Mouse (Mus musculus): ENCODE results near the gene Ptprn2.
A peak's percentile ranks its signal among the peaks of the same experiment; 100 is the strongest.
"Not testable (repeated sequence)": the region's sequence is repeated elsewhere in the genome, so short reads cannot be mapped to it uniquely, and the experiment has no call there.

The Ptprn2 gene

DNA sequence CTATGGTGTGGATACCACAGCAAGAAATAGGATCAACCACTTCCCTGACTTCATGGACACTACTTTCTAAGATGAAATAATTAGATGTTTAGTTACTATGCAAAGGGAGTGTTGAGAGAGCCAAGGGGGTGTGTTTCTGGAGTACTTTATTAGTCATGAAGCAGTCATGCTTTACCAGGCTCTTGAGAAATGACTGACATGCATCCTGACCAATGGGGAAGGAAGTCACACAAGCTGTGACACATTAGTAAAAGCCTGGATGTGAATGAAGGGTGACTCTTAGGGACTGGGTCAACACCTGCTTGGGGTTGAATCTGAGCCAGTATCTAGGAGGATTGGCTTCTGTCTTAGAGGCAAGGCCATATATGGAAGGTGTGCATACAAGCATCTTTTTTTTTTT lies 67.8 kb downstream of the Ptprn2 start:
- peak; percentile 4 for DNase-seq (ENCODE audit: low read depth, low spot score)
- no peaks in the 10 kb centered on the region for H3K36me3 ChIP-seq (ENCODE audit: control insufficient read depth, insufficient read depth, low read length, poor library complexity, severe bottlenecking)
- H3K27me3 ChIP-seq (ENCODE audit: control insufficient read depth, insufficient read depth, low read length, poor library complexity, severe bottlenecking) = no peaks in the 10 kb centered on the region

DNA sequence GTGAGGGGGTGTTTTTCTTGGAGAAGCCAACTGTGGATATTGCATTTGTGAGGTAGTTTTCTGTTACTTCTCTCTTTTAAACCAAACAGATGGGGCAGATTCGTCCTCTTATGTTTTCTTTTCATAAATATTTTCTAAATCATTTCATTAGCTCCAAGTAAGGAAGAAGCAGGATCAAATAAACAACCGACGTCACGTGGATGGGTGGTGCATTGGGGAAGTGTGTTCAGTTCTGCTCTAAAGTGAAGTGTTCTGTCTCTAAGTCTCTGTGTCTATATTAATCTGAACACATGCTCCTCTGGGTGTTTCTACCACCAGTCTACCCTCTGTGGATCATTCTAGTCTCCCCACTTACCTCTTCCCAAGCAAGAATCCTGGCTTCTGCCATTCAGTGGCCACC lies 70.4 kb downstream of the Ptprn2 start:
- Histone ChIP-seq H3K27me3 (ENCODE audit: control insufficient read depth, insufficient read depth, low read length, poor library complexity, severe bottlenecking) (no peaks in the 10 kb centered on the region), H3K36me3 (ENCODE audit: control insufficient read depth, insufficient read depth, low read length, poor library complexity, severe bottlenecking) (no peaks in the 10 kb centered on the region)
- no peak for DNase-seq (ENCODE audit: low read depth, low spot score)

DNA sequence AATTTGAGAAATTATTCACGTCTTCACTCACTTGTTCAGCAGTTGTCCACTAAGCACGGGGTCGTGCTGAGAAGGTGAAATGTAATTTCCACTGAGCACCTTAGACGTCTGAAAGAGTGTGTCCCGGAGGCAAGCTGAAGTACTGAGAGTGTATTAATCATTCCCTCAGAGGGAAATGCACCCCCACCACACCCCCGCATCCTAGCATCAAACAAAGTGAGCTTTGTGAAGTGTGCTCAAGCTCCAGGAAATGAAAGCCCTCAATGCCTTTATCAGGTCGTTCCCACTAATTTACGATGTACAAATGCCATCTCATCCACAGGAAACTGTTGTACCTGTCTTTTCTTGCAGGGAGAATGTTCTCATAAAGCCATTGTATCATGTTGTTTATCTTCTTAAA lies 78.9 kb downstream of the Ptprn2 start:
- DNase-seq (ENCODE audit: low read depth, low spot score) = no peak
- Histone ChIP-seq H3K36me3 (ENCODE audit: control insufficient read depth, insufficient read depth, low read length, poor library complexity, severe bottlenecking) (no peaks in the 10 kb centered on the region), H3K27me3 (ENCODE audit: control insufficient read depth, insufficient read depth, low read length, poor library complexity, severe bottlenecking) (no peaks in the 10 kb centered on the region)

DNA sequence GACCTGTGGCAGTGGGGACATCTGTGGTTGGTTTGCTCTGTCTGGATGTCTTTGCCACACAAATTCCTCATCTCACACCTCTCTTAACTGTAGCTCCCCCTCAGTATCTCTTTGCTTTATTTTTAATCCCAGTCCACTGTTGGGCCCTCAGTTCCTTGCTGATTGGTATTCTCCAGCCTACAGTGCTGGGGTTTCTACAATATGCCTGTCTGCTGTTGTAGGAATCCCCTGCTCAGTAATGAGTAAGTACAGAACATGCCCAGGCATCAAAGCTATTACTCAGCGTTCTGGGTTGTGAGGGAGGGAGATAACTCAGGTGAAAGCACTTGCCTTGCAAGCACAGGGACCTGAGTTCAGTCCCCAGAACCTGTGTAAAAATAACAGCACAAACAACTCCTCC lies 81.2 kb downstream of the Ptprn2 start:
- H3K27me3 ChIP-seq (ENCODE audit: control insufficient read depth, insufficient read depth, low read length, poor library complexity, severe bottlenecking) = no peaks in the 10 kb centered on the region
- DNase-seq (ENCODE audit: low read depth, low spot score) = no peak
- H3K36me3 ChIP-seq (ENCODE audit: control insufficient read depth, insufficient read depth, low read length, poor library complexity, severe bottlenecking) = no peaks in the 10 kb centered on the region

DNA sequence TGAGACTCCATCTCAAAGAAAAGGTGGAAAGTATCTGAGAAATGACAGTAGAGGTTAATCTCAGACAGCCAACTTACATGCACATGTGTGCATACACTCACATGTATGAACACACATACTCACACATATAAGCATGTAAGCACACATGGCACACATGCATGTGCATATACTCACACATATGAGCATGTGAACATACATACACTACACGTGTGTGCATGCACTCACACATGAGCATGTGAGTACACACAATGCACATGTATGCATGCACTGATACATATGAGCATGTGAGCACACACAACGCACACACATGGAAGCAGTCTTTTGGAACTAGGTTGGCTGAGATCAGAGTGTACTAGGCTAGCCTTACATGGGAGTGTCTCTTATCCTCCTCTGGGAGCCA lies 81.7 kb downstream of the Ptprn2 start:
- no peaks in the 10 kb centered on the region for H3K36me3 ChIP-seq (ENCODE audit: control insufficient read depth, insufficient read depth, low read length, poor library complexity, severe bottlenecking)
- no peak for DNase-seq (ENCODE audit: low read depth, low spot score)
- H3K27me3 ChIP-seq (ENCODE audit: control insufficient read depth, insufficient read depth, low read length, poor library complexity, severe bottlenecking) = no peaks in the 10 kb centered on the region

DNA sequence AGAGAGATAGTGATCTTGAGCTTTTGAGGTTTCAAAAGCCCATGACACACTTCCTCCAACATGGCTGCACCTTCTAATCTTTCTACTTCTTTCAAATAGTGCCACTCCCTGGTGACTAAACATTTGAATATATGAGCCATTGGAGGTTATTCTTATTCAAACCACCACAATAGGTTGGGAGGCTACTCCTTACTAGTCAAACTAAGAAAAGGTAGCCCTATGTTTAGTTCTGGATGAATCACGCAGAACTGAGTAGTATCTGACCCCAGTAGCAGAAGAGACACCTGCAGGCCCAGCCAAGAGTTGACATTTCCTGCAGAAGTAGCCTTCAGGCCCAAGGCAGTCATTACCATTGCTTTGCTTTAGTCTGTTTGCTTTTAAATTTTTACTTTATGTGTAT lies 84.0 kb downstream of the Ptprn2 start:
- Histone ChIP-seq H3K36me3 (ENCODE audit: control insufficient read depth, insufficient read depth, low read length, poor library complexity, severe bottlenecking) (no peaks in the 10 kb centered on the region), H3K27me3 (ENCODE audit: control insufficient read depth, insufficient read depth, low read length, poor library complexity, severe bottlenecking) (no peaks in the 10 kb centered on the region)
- DNase-seq (ENCODE audit: low read depth, low spot score) = no peak

DNA sequence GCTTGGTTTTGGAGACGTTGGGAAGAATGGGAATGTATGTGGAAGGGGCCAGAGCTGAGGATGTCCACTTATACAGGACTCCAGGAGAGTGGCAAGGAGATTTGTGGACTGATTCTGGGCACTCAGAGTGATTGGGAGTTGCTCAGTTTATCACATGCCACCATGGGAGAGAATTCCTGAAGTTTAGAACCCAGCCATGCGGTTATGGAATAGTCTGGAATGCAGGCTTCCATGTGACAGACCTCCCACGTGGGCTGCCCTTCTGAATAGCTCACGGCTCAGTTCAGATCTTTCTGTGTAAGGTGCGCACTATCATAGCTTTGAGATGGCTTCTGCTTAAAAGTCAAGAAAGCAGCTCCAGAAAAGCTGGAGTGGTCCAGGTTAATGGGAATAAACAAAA lies 88.6 kb downstream of the Ptprn2 start:
- H3K27me3 ChIP-seq (ENCODE audit: control insufficient read depth, insufficient read depth, low read length, poor library complexity, severe bottlenecking) = no peaks in the 10 kb centered on the region
- DNase-seq (ENCODE audit: low read depth, low spot score) = no peak

DNA sequence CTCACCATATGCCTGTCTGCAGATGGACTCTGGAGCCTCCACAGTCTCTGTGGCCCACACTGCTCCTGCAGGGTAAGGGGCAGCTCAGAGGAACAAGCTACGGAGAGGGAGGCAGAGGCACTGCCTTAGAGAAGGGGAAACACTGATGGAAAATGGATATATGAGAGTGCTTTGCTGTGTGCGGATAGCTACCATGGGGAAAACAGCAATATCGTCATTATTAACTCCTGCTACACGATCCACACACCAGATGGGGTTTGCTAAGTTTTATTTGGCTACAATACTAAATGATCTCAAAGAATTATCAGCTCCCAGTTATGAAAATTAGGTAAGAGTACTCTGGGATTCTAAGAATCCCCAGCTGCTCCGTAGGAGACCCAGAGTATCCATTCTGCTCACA lies 89.2 kb downstream of the Ptprn2 start:
- no peaks in the 10 kb centered on the region for H3K27me3 ChIP-seq (ENCODE audit: control insufficient read depth, insufficient read depth, low read length, poor library complexity, severe bottlenecking)
- no peak for DNase-seq (ENCODE audit: low read depth, low spot score)
- no peaks in the 10 kb centered on the region for H3K36me3 ChIP-seq (ENCODE audit: control insufficient read depth, insufficient read depth, low read length, poor library complexity, severe bottlenecking)

More for the DNA sequence above, 88.6 kb downstream of the Ptprn2 start:
- H3K36me3 ChIP-seq (ENCODE audit: control insufficient read depth, insufficient read depth, low read length, poor library complexity, severe bottlenecking) = no peaks in the 10 kb centered on the region

DNA sequence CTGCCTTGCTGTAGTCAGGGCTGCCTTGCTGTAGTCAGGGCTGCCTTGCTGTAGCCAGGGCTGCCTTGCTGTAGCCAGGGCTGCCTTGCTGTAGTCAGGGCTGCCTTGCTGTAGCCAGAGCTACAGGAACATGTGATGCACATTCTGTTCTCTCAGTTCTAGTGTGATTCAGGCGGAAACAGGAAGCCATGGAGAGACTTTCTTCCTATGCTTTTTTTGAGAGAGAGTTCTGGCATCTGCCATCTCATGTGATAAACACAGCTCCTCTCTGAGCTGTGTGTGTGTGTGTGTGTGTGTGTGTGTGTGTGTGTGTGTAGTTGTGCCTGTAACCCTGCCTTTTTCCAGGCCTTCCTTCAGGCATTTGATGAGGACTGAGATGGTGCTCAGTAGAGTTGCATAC lies 92.4 kb downstream of the Ptprn2 start:
- not testable (repeated sequence) for H3K27me3 ChIP-seq (ENCODE audit: control insufficient read depth, insufficient read depth, low read length, poor library complexity, severe bottlenecking); DNase-seq (ENCODE audit: low read depth, low spot score); H3K36me3 ChIP-seq (ENCODE audit: control insufficient read depth, insufficient read depth, low read length, poor library complexity, severe bottlenecking)

DNA sequence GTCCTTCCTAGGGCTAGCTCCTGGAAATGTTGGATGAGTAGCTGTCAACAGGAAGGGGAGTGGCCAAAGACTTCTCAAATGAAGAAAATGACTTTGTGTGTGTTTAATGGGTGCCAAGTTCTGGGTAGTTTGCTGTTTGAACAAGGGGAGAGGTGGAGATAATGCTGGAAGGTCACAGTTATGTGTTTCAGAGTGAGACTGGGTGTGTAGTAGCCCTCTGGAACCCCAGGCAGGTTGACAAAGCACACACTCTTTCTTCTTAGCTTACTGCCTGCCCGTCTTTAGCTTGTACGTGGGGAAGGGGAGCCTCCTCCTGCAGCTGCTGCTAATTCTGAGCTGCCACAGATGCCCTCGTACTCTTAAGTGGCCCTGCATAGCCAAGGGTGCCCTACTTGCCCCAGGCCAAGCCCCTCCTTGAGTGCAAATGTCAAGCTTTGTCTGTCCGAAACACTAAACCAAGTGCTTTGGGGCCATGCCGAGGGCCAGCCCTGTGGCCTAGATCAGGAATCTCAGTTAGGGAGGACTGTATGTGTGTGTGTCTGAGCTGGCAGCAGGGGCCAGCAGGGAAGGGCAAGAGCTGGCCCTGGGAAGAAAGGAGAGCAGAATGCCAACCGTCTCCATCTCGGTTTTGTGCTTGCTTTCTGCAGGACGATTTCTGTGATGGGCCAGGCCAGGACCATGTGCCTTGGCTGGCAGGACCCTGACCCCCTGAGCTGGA lies 95.5 kb downstream of the Ptprn2 start:
- no peaks in the 10 kb centered on the region for H3K27me3 ChIP-seq (ENCODE audit: control insufficient read depth, insufficient read depth, low read length, poor library complexity, severe bottlenecking)
- H3K36me3 ChIP-seq (ENCODE audit: control insufficient read depth, insufficient read depth, low read length, poor library complexity, severe bottlenecking) = no peaks in the 10 kb centered on the region
- DNase-seq (ENCODE audit: low read depth, low spot score) = no peak

DNA sequence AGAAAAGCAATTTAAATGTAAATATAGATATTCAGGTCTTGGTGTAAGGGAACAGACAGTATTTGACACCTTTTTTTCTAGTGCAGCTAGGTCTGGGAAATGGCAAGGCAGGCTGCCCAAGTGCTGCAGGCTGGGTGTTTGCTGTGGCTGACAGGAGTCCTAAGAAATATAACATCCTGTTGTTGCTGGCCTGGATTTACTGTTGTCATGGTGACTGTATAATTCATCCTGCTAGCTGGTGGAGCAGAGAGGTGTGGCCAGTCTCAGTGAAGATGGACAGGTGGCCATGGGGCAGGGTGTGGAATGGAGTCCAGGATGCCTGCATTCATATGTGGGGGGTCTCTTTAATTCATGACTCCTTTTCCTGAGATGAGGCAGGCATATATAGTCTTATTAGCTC lies 96.3 kb downstream of the Ptprn2 start:
- H3K27me3 ChIP-seq (ENCODE audit: control insufficient read depth, insufficient read depth, low read length, poor library complexity, severe bottlenecking) = no peaks in the 10 kb centered on the region
- no peaks in the 10 kb centered on the region for H3K36me3 ChIP-seq (ENCODE audit: control insufficient read depth, insufficient read depth, low read length, poor library complexity, severe bottlenecking)
- no peak for DNase-seq (ENCODE audit: low read depth, low spot score)

DNA sequence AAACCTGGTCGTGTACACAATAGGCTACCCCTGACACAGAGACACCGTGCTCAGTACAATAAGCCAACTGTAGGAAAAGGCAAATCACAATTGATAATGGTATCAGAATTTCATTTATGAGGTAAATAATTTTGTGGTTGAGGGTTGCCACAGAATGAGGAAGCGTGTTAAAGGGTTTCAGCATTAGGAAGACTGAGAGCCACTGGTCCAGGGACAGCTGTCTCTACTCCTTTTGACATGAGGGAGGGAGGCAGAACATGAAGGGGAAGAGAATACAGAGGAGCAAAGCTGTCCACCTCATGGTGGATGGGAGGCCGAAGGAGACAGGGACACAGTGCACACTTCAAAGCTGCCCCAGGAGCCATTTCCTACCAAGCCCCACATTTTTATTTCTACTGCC lies 97.3 kb downstream of the Ptprn2 start:
- Histone ChIP-seq H3K27me3 (ENCODE audit: control insufficient read depth, insufficient read depth, low read length, poor library complexity, severe bottlenecking) (no peaks in the 10 kb centered on the region), H3K36me3 (ENCODE audit: control insufficient read depth, insufficient read depth, low read length, poor library complexity, severe bottlenecking) (no peaks in the 10 kb centered on the region)
- DNase-seq (ENCODE audit: low read depth, low spot score) = no peak

DNA sequence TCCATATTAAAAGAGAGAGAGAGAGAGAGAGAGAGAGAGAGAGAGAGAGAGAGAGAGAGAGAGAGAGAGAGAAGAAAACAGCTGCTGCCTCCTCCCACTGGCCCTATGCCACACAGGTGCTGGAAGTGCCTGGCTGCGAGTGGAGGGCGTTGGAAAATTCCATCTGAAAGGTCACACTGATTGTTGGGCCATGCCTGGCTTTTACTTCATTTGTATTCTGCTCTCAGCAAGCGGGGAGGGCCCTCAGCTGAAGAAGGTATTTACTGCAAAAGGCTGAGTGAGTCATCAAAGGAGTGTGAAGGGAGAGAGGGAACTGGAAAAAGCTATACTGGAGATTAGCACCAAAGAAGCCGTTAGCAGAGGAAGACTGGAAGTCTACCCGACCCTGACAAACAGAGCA lies 99.5 kb downstream of the Ptprn2 start:
- H3K27me3 ChIP-seq (ENCODE audit: control insufficient read depth, insufficient read depth, low read length, poor library complexity, severe bottlenecking) = no peaks in the 10 kb centered on the region; the same call in 1 of the 2 replicates
- no peaks in the 10 kb centered on the region for H3K36me3 ChIP-seq (ENCODE audit: control insufficient read depth, insufficient read depth, low read length, poor library complexity, severe bottlenecking)
- no peak for DNase-seq (ENCODE audit: low read depth, low spot score)

DNA sequence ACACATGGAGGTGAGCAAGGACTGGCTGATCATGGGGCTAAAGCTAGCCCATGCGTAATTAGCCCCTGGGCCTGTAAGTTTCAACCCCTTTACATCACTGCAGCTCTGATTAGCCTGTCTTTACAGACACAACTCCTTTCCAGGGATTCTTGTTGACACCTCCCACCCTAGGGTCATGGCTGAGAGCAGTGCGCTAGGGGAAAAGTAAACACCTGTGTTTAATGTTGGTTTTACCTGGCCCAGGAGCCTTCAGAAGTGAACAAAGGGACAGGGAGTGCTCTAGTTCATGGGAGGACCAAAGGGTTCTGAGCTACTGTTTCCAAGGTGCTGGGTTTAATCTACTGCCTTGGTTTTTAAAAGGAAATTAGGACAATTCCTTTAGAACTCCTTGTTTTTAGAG lies 100.6 kb downstream of the Ptprn2 start:
- no peak for DNase-seq (ENCODE audit: low read depth, low spot score)
- Histone ChIP-seq H3K27me3 (ENCODE audit: control insufficient read depth, insufficient read depth, low read length, poor library complexity, severe bottlenecking) (no peaks in the 10 kb centered on the region; the same call in 1 of the 2 replicates), H3K36me3 (ENCODE audit: control insufficient read depth, insufficient read depth, low read length, poor library complexity, severe bottlenecking) (no peaks in the 10 kb centered on the region)

DNA sequence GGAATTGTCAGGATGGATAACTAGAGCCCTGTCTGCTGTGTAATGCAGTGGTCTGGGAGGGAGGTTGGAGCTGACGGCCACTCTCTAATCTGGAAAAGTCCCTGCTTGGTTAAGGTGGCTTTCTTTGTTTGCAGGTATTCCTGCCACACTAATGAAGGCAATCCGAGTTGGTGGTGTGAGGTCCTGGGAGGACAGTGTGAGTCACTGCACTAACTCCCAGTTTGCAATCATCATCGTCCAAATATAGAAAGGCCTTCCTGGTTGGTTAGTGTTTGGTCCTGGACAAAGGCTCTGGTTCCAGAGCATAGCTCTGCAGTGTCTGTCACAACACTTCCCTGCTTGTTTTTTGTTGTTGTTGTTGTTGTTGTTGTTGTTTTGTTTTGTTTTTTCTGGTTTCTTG lies 102.0 kb downstream of the Ptprn2 start:
- Histone ChIP-seq H3K36me3 (ENCODE audit: control insufficient read depth, insufficient read depth, low read length, poor library complexity, severe bottlenecking) (no peaks in the 10 kb centered on the region), H3K27me3 (ENCODE audit: control insufficient read depth, insufficient read depth, low read length, poor library complexity, severe bottlenecking) (no peaks in the 10 kb centered on the region; the same call in 1 of the 2 replicates)
- no peak for DNase-seq (ENCODE audit: low read depth, low spot score)

DNA sequence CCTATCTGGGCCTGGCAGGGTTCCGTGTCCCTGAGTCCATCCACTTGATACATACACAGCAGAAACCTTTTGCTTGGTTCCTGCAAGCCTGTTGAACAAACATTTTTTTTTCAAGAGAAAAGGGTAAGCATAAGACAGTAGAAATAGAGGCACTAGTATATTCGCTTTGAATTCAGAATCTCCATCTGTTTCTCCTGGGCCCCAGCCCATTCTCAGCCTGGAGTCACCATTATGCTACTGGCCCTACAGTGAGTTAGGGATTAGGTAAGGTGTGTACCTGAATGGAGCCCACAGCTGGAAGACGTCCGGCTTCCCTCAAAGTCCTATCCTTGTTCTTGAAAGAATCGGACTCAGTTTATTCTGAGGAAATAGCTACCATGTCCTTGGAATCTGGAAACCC lies 104.6 kb downstream of the Ptprn2 start:
- no peaks in the 10 kb centered on the region; the same call in 1 of the 2 replicates for H3K27me3 ChIP-seq (ENCODE audit: control insufficient read depth, insufficient read depth, low read length, poor library complexity, severe bottlenecking)
- no peak for DNase-seq (ENCODE audit: low read depth, low spot score)
- no peaks in the 10 kb centered on the region for H3K36me3 ChIP-seq (ENCODE audit: control insufficient read depth, insufficient read depth, low read length, poor library complexity, severe bottlenecking)

All from splenic B cell, adult 2 months (primary cell).